Mouse (Mus musculus) gastrocnemius, postnatal 4 days (tissue): ENCODE data around the gene Srd5a1. TPM values are rescaled to one million over a fixed set of nuclear protein-coding genes. Genes with fewer than 3 reads are reported as not detected.
"Not testable (repeated sequence)": the region's sequence is repeated elsewhere in the genome, so short reads cannot be mapped to it uniquely, and the experiment has no call there.

ENCODE experiments used
- DNase-seq, 2 experiments: peaks; one replicate each; pipeline ENCODE4 v3.0.0; 2021 to 2022; ENCODE audit warnings: low spot score in 2 of 2, mixed read lengths in 2 of 2
- long read RNA-seq, 2 experiments: library from polyadenylated mRNA; stranded (forward); transcript quantifications; one replicate each; pipeline ENCODE4 v2.0.0; 2021
- total RNA-seq, 2 experiments: library from RNA; stranded (reverse); gene quantifications; 2 replicates each; pipeline ENCODE4 v1.2.3; 2021

Gene Srd5a1
- 1 to 10 TPM; 3.3 to 3.8 TPM for total RNA-seq
- long read RNA-seq, experiment 1, partial matches to known transcripts, result 2 of 6 reads
- long read RNA-seq, experiment 1, other reads (novel, unspliced or antisense), result 1 of 6 reads
- long read RNA-seq, experiment 2, transcript Srd5a1-202 (5 exons, 2,644 nt), result major isoform, 6 of 8 reads
- long read RNA-seq, experiment 2, partial matches to known transcripts, result 0 of 8 reads
- long read RNA-seq, experiment 2, other reads (novel, unspliced or antisense), result 2 of 8 reads

DNA sequence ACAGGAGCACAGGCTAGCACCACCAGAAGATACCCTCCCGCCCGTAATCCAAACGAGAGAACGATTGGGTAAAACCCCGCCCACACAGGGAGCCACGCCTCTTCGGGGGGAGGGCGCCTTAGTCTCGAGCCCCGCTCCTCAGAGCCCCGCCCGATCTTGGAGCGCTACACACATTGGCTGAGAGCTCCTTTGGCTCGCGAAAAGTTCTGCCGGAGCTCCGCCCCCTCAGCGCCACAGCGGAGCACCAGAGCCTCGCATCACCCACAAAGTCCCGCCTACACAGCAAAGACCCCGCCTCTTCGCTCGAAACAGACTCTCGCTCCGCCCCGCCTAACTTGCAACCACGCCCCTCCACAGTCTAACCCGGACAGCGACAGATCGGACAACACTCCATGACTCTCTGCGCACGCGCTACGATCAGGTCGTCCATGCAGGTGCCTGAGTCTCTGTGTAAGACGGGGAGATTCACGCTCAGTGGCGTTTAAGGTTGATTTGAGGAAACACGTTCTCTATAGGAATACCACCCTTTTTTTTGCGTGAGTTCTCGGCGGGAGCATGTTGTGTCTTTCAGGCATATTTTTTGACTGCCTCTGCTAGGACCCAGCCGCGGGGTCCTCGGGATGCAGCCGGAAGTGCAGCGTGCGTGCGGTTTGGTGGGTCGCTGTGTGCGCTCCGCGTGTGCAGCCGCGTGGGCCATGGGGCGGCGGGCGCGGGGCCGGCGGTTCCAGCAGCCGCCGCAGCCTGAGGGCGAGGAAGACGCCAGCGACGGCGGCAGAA lies at the start of gene Srd5a1:
Gene Srd5a1 (minus strand): TSS at position 45 of the 777 bp plus-strand sequence.
- peak; percentile 91 to 98 for DNase-seq

DNA sequence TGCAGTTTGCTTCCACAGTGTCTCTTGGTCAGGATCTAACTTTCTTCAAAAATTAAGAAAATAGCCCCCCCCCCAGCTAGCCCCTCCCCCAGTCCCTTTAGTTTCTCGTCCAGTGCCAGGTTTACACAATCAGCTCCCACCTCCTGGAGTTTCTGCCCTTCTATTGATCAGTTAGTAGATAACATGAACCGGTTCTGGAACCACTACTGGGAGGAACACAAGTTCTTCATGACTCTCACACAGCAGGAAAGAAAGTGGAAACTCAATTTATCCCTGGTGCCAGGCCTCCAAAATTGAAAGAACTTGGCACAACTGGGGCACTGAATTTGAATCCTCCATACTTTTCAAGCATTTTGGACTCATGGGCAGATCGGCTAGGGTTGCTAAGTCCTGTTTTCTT lies 43.3 kb upstream of the Srd5a1 start:
- DNase-seq, result no peak

DNA sequence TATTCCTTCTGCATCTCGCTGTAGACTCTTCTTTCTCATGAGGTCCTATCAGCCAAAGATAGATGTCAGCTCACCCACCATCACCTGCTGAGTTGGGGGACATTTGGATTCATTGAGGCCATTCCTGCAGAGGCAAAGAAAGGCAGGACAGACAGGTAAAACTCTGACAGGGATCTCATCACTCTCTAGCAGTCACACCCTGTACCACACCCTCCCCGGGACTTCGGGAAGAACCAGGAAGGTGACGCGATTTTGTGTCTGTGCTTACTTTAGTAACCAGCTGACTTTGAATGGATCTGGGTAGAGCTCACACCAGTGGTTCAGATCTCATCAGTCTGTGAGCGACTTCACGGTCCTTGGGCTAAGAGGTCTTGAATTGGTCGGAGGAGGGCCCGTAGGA lies 35.2 kb upstream of the Srd5a1 start:
- DNase-seq, result no peak

DNA sequence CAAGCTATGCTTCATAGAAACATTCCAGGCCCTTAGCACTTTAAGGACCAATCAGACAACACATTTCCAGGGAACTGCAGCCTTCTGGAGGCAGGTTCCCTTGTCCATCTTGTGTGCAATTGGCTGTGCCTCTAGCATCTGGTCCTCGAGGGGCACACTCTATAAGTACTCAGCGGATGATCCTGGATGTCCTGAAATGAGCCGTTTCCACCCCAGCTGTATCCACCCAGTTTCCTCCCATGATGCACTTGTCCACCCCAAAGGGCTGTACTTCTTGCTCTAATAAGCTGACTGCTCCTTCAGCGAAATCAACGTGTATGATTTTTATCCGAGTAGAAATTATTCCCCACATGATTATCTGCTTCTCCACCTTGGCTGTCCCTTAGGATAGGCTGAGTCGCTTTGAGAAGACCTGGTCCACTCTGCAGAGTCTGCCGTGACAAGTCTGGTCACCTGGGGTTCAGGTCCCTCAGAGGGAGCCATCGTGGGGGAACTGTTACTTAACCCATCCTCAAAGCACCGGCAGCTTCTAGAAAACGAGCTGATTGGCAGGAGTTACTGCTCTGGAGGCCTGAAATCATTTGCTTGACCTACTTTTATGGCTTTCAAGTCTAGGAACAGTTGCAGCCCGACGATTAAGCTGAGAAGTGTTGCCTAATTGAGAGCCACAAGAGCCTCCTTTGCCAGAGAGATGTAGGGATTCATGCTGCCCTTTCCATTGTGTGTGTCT lies 34.6 kb upstream of the Srd5a1 start:
- DNase-seq, result no peak

DNA sequence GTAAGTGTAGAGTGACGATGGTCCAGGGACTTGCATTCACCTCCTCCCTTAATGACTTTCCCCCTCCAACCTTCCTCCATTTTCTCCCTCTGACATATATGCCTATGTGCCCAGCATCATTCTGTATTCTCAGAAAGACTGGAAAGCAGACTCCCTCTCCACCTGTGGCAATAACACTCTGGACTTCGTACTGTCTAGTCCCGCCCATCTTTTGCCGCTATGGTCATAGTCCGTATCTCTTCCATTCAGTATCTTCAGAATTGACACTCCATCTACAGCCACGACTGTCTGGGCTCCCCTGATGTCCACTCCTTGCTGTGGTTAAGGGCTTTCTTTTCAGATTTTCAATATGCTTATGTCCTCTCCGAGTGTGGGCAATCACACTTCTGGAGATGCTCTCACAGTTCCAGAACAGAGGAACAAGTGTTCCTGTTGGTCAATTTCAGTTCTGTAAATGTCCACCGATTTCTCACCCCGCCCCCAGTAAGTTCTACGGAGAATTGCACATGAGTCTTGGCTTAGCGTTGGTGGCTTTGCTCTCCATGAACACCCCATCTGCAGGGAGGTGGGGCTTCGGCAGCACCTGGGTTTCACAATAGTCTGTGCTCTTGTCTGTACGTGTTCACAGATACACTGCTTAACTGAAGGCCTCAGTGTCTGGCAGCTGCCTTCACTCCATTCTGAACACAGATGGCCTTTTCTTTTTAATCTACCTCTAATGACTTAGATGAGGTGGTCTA lies 33.4 kb upstream of the Srd5a1 start:
- no peak for DNase-seq

DNA sequence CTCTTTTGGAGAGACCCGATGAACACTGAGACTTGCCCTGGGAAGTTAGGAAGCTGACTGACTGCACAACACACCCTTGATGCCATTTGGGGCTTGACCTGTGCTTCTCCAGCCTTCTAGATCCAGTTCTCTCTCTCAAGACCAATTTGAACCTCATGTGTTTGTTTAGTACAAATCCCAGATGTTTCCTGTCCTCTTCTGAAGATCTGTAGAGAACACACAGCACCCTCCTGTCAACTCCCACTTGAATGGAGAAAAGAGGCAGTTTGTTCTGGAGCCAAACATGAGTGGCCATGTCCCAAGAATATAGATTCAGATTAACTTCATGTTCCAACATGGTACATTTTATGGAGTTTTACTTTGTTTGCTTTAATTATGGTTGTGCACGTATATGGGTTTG lies 32.7 kb upstream of the Srd5a1 start:
- no peak for DNase-seq

DNA sequence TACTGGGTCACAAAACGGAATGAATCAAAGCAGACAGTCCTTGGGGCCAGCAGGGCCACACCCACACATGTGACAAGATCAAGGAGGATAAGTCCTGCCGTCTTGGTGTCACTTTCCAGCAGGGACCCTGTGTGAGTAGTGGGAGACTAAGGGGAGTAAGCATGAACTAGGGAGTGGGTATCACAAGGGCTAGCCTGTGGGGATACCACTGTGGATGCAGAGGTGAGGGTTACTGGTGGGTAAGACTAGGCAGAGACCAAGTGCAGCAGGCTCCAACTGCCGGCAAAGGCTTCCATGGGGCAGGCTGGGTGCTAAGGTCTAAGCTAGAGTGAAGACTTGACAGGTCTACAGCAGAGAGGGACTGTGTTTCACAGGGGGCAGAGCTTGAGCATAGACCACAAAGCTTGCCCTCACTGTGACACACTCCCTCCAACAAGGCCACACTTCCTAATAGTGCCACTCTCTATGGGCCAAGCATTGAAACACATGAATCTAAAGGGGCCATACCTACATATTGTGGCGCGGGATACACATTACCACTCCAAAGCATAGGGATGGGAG lies 31.5 kb upstream of the Srd5a1 start:
- DNase-seq, result no peak

DNA sequence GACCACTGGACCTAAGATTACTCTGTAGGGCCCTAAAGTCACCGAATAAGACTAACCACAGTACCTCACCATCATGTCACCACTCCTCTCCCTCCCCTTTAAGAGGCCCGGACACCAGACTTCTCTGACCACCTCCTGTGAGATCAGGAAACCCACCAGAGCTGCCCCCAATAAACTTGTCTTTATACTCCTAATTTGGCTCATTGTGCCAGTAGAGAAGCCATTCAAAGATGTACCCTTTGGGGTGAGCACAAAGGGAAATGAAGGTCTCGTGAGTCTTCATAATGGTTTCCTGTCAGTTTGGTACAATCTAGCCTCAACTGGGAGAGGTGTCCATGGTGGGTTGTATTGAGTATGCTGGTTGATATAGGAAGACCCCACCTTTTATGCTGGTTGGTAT lies 29.8 kb upstream of the Srd5a1 start:
- no peak for DNase-seq

DNA sequence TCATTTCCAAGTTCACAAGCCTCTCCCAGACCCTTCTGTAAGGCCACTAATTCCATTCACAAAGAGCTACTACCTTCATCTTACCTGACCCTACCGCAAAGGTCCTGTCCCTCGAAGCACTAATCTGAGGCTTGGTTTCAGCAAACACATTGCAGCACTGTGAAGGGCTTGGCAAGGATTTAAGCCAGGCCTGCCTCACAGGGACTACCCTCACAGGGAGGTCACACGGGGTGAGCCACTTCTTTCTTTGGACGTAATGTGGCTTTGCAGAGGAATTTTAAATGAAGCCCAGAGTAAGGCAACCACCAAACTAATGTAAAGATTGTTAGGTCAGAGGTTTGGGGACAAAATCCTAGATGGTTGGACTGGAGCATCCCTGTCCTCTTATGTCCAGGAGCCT lies 29.3 kb upstream of the Srd5a1 start:
- DNase-seq, result no peak

DNA sequence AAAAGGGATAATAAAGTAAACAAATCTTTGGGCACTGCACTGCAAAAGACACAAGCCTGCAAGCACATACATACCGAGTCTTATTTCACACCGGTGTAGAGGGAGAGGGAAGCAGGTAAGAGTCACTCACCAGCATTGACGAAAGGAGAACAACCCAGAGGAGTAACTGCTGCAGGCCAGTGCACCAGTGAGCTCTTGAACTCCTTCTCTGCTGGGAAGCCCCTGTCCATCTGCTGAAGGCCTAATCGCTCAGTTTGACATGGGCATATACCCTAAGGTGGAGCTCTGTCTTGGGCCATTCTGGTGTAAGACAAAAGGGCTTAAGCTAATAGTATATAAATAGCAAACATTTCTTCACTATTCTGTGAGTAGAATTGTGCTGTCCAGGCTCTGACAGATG lies 28.9 kb upstream of the Srd5a1 start:
- no peak for DNase-seq

DNA sequence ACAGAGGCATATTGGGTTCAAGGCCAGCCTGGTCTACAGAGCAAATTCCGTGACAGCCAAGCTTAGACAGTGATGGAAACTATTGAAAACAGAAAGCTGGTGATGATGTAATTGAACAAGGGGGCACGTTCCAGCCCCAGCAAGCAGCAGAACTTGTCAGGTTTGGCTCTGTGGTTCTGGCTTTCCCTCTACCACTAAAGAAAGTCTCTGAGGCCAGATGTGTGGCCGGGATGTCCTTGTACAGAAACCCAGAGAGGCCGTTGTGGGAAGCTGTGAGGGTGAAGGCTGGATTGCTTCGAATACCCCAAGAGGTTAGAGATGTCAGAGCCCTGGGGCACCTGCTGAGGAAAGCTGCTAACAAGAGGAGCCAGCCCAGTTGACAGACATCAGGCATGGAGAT lies 28.0 kb upstream of the Srd5a1 start:
- DNase-seq, result no peak

DNA sequence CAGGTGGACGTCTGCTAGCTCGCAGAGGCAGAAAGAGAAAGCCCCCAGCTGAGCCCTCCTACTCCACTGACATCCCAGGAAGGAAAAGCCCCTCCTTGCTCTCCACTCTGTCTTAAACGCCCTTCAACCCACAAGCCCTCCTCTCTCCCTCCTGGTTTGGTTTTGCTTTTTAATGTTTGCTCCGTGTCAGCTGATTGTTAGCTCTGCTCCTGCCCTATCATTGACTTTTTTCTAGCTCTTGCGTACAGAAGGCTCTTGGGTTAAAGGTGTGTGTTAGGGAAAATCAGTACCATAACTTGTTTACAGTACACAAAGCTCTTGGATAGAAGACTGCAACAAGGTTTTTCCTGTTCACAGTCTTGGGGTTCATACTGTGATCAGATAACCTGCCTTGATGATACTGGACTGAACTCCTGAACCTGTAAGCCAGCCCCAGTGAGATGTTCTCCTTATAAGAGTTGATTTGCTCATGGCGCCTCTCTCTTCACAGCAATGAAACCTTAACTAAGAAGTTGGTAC lies 26.9 kb upstream of the Srd5a1 start:
- no peak for DNase-seq

DNA sequence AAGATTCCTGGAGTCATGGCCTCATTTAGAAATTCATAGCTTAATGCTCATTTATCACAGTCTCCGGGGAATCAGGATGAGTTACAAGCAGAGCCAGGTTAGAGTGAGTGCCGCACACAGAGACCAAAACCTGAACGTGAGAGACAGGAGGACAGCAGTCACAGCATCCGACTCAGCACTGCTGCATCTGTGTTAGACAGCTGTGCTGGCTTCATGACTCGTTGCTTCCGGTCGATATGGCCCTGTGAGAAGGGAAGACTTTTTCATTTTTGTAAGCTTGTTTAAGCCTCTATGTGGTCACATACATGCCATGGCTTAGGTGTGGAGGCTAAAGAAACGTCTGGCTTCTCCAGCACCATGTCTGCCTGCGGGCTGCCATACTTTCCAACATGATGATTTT lies 26.4 kb upstream of the Srd5a1 start:
- no peak for DNase-seq

DNA sequence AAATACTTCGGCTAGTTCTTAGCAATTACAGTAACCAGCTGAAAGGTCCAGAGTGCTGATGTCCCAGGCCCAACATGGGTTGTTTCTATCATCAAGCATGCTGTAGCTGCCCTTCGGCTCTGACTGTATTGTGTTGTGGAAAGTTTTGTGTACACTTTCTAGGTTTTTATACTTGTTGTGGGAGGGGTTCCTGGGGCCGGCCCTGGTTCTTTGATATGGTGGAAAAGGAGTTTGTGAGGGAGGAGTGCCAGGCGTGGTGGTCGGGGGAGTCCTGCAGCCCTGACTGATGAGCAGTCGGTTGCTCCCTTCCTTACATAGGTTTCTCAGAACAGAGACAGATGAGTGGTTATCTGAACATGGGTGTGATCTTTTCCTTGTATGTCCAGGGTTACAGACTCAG lies 25.6 kb upstream of the Srd5a1 start:
- no peak for DNase-seq

DNA sequence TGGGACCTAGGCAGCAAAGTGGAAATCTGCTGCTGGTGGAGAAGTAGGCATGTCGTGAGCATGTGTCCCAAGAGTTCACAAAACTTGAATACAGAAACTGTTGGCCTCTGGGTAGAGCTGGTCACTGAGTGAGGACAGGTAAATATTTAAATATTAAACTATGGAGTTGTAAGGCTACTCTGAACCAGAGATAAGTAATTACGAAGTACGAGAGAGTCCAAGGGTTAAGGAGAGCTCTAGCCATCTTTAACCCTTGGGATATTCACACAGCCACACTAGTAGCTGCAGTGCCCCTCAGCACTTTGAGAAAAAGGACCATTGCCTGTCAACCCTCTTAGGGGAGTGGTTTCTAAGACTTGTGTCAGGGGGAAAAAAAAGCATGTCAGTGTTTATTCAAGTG lies 25.1 kb upstream of the Srd5a1 start:
- no peak for DNase-seq

DNA sequence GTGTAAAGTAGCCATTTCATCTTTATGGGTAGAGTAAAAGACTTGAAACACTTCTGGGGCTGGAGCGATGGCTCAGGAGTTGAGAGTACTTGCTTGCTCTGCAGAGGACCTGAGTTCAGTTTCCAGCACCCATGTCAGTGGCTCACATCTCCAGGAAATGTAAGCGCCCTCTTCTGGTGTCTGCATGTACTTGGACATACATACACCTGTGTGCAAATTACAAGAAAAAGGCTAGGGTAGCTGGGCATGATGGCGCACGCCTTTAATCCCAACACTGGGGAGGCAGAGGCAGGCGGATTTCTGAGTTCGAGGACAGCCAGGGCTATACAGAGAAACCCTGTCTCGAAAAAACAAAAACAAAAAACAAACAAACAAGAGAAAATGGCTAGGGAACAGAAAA lies 24.6 kb upstream of the Srd5a1 start:
- not testable (repeated sequence) for DNase-seq

DNA sequence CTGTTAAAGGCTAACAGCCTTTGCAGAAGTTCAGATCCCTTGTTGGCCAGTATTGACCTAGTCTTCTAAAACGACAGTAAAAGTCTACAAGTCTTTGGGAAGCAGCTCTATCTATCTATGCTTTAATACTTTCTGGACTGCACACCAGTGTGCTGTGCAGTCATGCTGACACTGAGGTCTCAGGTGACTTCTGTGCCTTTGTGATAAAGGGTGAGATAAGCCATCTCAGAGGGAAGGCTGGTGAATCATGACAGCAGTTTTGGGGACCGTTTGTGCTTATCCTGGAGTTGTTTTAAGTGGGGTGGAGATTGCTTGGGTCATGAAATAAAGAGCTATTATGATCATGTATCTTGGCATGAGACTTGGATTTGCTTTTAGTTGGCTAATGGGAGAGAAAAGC lies 22.7 kb upstream of the Srd5a1 start:
- DNase-seq, result no peak

DNA sequence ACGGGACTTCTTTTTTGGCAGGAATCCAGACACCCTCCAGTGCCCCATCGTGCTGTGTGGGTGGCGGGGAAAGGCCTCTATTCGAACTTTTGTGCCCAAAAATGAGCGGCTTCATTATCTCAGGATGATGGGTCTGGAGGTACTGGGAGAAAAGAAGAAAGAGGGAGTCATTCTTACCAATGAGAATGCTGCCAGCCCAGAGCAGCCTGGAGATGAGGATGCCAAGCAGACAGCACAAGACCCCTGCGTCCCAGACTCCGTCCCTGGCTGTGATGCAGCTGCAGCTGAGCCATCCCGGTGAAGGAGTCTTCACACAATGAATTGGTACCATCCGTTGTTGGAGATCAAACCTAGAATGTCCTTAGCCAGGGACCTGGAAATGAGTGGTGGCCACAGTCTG lies 22.3 kb upstream of the Srd5a1 start:
- DNase-seq, result no peak

DNA sequence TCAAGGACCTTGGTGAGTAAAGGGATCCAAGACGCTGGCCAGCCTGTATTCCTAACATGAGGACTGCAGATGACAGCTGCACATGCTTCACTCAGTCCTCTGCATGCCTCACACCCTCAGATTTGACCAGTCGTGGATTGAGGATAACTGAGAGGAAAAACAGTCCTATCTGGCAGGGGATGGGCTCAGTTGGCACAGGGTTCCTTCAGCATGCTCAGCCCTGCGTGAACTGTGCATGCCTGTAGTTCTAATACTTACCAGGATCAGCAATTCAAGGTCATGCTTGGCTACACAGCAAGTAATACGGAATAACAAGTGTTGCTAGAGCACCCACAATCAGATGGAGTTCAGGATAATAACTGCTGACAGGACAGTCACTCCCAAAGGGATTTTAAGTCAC lies 20.4 kb upstream of the Srd5a1 start:
- DNase-seq, result no peak

DNA sequence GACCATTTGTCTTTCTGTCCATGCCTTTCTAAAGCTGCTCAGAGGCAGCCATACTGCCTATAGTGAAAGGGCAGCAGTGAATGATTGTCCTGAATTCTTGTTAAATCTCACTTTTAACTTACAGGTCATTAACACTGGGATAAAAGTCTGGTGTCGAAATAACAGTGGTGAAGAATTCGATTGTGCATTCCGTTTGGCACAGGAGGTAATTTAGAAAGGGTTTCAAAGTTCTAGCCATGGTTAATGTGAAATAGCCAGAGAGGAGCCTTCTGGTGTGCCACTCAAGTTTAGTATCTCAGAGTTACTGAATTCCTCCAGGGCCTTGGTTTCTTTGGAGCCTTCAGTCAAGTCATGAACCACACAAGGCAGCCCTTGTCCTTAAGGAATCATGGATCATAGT lies 19.9 kb upstream of the Srd5a1 start:
- DNase-seq, result no peak

DNA sequence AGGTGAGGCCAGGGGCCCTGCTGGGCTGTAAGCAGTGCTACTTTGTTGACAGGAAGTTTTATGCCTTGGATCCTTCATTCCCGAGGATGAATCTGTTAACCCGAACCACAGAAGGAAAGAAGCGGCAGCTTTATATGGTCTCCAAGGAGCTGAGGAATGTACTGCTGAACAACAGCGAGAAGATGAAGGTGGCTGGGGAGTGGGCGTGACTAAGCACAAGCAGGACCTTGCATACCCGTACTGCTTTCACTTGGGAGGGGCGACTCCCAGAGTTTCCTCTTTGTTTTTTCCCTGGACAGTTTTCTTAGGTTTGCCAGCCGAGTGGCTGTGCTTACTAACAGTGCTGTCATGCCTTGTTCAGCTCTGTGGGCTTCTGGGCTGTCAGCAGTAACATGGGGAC lies 19.3 kb upstream of the Srd5a1 start:
- no peak for DNase-seq
